Mouse (Mus musculus): ENCODE measurements around the gene Amigo3. TPM values are rescaled to one million over a fixed set of nuclear protein-coding genes. Genes with fewer than 3 reads are reported as not detected.
A peak's percentile ranks its signal among the peaks of the same experiment; 100 is the strongest.

Amigo3 gene
- polyA plus RNA-seq, 1 experiment = 4.5 TPM

DNA sequence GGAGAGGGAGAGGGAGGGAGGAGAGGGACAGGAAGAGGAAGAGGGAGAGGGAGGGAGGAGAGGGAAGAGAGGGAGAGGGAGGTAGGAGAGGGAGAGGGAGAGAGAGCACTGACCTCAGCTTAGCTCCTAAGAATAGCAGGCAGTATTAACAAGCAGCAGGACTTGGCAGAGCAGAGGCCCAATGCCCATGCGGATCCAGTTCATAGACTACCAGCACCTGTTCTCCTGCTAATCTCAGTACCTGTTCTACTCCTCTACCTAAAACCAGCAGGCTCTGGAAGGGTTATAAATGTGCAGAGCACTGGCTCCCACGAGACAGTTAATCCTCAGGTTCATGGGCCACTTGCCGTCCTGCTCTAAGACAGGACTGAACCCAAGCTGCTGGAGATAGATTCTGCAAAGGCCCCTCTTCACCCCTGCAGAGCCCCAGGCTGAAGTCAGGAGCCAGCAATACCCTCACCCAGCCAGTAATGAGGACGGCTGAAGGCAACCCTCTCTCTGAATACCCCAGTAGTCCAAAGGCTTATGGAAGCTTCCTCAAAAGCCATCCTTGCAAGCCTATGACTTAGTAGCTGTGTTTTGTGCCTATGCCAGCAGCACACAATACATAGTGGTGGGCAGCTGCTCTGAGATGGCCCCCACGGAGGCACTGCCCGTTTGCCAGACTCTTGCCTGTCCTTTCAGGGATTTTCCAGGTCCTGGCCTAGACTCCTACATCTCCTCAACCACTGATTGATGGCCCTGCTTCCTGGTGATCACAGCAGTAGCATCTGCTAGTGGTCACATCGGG is 20.4 kb downstream of the Amigo3 start:
- no peak for DNase-seq
- Histone ChIP-seq H3K4me3 (ENCODE audit: control insufficient read depth, insufficient read depth, low read length) (no peak overlapping the region), H3K4me1 (replicated peaks; ENCODE audit: control insufficient read depth, insufficient read depth, low read length) (peaks cover 6% of the 10 kb centered on the region), H3K27ac (ENCODE audit: control insufficient read depth, insufficient read depth, low read length) (no peak overlapping the region), H3K27me3 (ENCODE audit: control insufficient read depth, insufficient read depth, low read length) (no peaks in the 10 kb centered on the region), H3K36me3 (ENCODE audit: control insufficient read depth, insufficient read depth, low read length) (peaks cover 6% of the 10 kb centered on the region; the same call in 1 of the 2 replicates)
- 90% methylated on average over 7 of the region's 7 CpGs for WGBS
- TF ChIP-seq CTCF (IDR thresholded peaks at IDR 0.05; ENCODE audit: borderline replicate concordance, control insufficient read depth, extremely low read depth, insufficient read depth, low read length, poor library complexity) = no peak
- no peak for TF ChIP-seq POLR2A (IDR thresholded peaks at IDR 0.05; ENCODE audit: control insufficient read depth, extremely low read depth, insufficient read depth, low read length, poor library complexity)

DNA sequence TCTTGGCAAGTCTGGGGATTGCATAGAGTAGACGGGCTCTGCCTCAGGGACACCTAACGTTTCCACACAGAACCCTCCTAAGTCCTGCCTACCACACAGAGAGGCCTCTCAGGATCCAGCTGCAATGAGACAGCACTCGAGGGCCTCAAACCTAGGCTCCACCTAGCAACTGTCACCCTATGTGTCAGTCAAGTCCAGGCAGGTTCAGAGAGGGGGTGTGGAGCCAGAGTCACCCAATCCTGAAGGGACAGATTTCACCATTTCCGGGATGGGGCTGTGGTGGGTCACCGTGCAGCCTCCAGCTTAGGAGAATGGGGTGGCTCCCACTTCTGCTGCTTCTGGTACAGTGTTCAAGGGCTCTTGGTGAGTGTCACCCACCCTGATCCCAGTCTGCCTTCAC is 27.2 kb downstream of the Amigo3 start, which contains the start of gene Mst1:
Gene Mst1 (plus strand): TSS at position 269 of the 400 bp plus-strand sequence.
- H3K27ac ChIP-seq (ENCODE audit: control insufficient read depth, insufficient read depth, low read length) = no peak within 1 kb of the TSS

DNA sequence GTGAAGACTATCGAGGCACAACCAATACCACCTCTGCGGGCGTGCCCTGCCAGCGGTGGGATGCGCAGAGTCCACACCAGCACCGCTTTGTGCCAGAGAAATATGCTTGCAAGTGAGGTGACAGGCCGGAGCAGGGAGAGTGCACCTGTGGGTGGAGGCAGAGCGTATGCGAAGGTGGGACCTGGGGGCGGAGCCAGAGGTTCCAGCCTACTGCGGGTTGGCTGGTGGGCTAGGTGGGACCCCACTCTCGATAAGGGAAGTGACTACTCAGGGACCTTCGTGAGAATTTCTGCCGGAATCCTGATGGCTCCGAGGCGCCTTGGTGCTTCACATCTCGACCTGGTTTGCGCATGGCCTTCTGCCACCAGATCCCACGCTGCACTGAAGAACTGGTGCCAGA is 29.6 kb downstream of the Amigo3 start:
- Histone ChIP-seq H3K4me1 (replicated peaks; ENCODE audit: control insufficient read depth, insufficient read depth, low read length) (peaks cover 29% of the 10 kb centered on the region), H3K27ac (ENCODE audit: control insufficient read depth, insufficient read depth, low read length) (no peak overlapping the region), H3K27me3 (ENCODE audit: control insufficient read depth, insufficient read depth, low read length) (no peaks in the 10 kb centered on the region), H3K36me3 (ENCODE audit: control insufficient read depth, insufficient read depth, low read length) (peaks cover 21% of the 10 kb centered on the region), H3K4me3 (ENCODE audit: control insufficient read depth, insufficient read depth, low read length) (peak overlapping the region; percentile 7; the same call in 1 of the 2 replicates)
- DNase-seq = no peak
- WGBS = 27% methylated on average over 19 of the region's 19 CpGs
- TF ChIP-seq POLR2A (IDR thresholded peaks at IDR 0.05; ENCODE audit: control insufficient read depth, extremely low read depth, insufficient read depth, low read length, poor library complexity) = no peak
- TF ChIP-seq CTCF (IDR thresholded peaks at IDR 0.05; ENCODE audit: borderline replicate concordance, control insufficient read depth, extremely low read depth, insufficient read depth, low read length, poor library complexity) = no peak

More for the DNA sequence above, 27.2 kb downstream of the Amigo3 start, which contains the start of gene Mst1:
- DNase-seq = no peak
- Histone ChIP-seq H3K4me3 (ENCODE audit: control insufficient read depth, insufficient read depth, low read length) (peak within 1 kb of the TSS; percentile 78), H3K4me1 (replicated peaks; ENCODE audit: control insufficient read depth, insufficient read depth, low read length) (peaks cover 29% of the 10 kb centered on the region), H3K36me3 (ENCODE audit: control insufficient read depth, insufficient read depth, low read length) (peaks cover 4% of the 10 kb centered on the region; the same call in 1 of the 2 replicates), H3K27me3 (ENCODE audit: control insufficient read depth, insufficient read depth, low read length) (no peaks in the 10 kb centered on the region)
- 81% methylated on average over 5 of the region's 5 CpGs for WGBS
- no peak for TF ChIP-seq CTCF (IDR thresholded peaks at IDR 0.05; ENCODE audit: borderline replicate concordance, control insufficient read depth, extremely low read depth, insufficient read depth, low read length, poor library complexity)
- TF ChIP-seq POLR2A (IDR thresholded peaks at IDR 0.05; ENCODE audit: control insufficient read depth, extremely low read depth, insufficient read depth, low read length, poor library complexity) = no peak

DNA sequence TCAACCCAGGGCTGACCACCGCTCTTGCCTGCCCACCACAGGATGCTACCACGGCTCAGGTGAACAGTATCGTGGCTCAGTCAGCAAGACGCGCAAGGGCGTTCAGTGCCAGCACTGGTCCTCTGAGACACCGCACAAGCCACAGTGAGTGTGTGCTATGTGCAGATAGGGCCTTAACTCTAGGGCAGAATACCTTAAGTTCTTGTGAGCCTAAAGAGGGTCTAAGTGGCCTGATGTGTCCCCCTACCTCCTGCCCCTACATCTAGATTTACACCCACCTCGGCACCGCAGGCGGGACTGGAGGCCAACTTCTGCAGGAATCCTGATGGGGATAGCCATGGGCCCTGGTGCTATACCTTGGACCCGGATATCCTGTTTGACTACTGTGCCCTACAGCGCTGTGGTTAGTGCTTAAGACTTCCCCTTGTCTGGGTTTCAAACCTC is 30.1 kb downstream of the Amigo3 start, which contains the start of gene Rnf123:
Gene Rnf123 (minus strand): TSS at position 359 of the 444 bp plus-strand sequence.
- no peak for DNase-seq
- H3K27me3 ChIP-seq (ENCODE audit: control insufficient read depth, insufficient read depth, low read length) = no peaks in the 10 kb centered on the region
- WGBS = 9% methylated on average over 12 of the region's 12 CpGs
- no peak for TF ChIP-seq CTCF (IDR thresholded peaks at IDR 0.05; ENCODE audit: borderline replicate concordance, control insufficient read depth, extremely low read depth, insufficient read depth, low read length, poor library complexity)
- TF ChIP-seq POLR2A (IDR thresholded peaks at IDR 0.05; ENCODE audit: control insufficient read depth, extremely low read depth, insufficient read depth, low read length, poor library complexity) = no peak
- H3K36me3 ChIP-seq (ENCODE audit: control insufficient read depth, insufficient read depth, low read length) = peaks cover 26% of the 10 kb centered on the region
- H3K27ac ChIP-seq (ENCODE audit: control insufficient read depth, insufficient read depth, low read length) = no peak within 1 kb of the TSS
- H3K4me1 ChIP-seq (replicated peaks; ENCODE audit: control insufficient read depth, insufficient read depth, low read length) = peaks cover 25% of the 10 kb centered on the region
- peak within 1 kb of the TSS; percentile 7; the same call in 1 of the 2 replicates for H3K4me3 ChIP-seq (ENCODE audit: control insufficient read depth, insufficient read depth, low read length)

DNA sequence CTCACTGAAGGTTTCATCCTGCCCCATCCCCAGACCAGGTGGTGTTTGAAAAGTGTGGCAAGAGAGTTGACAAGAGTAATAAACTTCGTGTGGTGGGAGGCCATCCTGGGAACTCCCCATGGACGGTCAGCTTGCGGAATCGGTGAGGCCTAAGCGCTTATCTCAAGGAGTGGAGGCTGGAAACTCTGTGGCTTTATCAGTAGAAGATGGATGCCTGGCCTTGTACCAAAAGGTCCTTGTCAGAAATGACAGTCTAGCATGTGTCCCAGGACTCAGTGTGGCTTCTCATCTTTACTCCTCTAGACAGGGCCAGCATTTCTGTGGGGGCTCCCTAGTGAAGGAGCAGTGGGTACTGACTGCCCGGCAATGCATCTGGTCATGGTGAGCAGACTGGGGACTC is 30.6 kb downstream of the Amigo3 start:
- peaks cover 21% of the 10 kb centered on the region for H3K4me1 ChIP-seq (replicated peaks; ENCODE audit: control insufficient read depth, insufficient read depth, low read length)
- H3K4me3 ChIP-seq (ENCODE audit: control insufficient read depth, insufficient read depth, low read length) = no peak overlapping the region
- DNase-seq = no peak
- no peaks in the 10 kb centered on the region for H3K27me3 ChIP-seq (ENCODE audit: control insufficient read depth, insufficient read depth, low read length)
- H3K36me3 ChIP-seq (ENCODE audit: control insufficient read depth, insufficient read depth, low read length) = peaks cover 31% of the 10 kb centered on the region
- TF ChIP-seq CTCF (IDR thresholded peaks at IDR 0.05; ENCODE audit: borderline replicate concordance, control insufficient read depth, extremely low read depth, insufficient read depth, low read length, poor library complexity) (no peak), POLR2A (IDR thresholded peaks at IDR 0.05; ENCODE audit: control insufficient read depth, extremely low read depth, insufficient read depth, low read length, poor library complexity) (no peak)
- 93% methylated on average over 6 of the region's 6 CpGs for WGBS
- no peak overlapping the region for H3K27ac ChIP-seq (ENCODE audit: control insufficient read depth, insufficient read depth, low read length)

DNA sequence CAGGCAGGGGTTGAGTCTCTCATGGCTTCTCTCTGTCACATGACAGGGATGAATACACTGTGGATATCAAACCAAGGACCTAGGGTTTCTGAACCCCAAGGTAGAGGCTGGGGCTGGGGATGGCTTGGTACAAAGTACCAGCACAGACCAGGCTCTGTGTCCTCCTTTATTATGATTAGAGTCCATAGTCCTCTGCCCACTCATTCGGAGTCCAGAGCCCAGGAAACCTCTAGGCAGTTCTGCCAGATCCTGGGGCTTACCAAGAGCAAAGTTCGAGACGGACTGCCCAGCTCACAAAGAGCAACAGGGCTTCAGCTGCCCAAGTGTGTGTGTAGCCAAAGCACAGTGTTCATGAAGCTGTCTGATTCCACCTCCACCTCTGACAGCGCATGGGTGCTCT is 32.3 kb downstream of the Amigo3 start:
- Histone ChIP-seq H3K4me1 (replicated peaks; ENCODE audit: control insufficient read depth, insufficient read depth, low read length) (peaks cover 16% of the 10 kb centered on the region), H3K27ac (ENCODE audit: control insufficient read depth, insufficient read depth, low read length) (no peak overlapping the region), H3K27me3 (ENCODE audit: control insufficient read depth, insufficient read depth, low read length) (no peaks in the 10 kb centered on the region), H3K36me3 (ENCODE audit: control insufficient read depth, insufficient read depth, low read length) (peaks cover 35% of the 10 kb centered on the region), H3K4me3 (ENCODE audit: control insufficient read depth, insufficient read depth, low read length) (no peak overlapping the region)
- WGBS = 99% methylated on average over 4 of the region's 4 CpGs
- no peak for DNase-seq
- TF ChIP-seq CTCF (IDR thresholded peaks at IDR 0.05; ENCODE audit: borderline replicate concordance, control insufficient read depth, extremely low read depth, insufficient read depth, low read length, poor library complexity) = no peak
- TF ChIP-seq POLR2A (IDR thresholded peaks at IDR 0.05; ENCODE audit: control insufficient read depth, extremely low read depth, insufficient read depth, low read length, poor library complexity) = no peak
